Comparison of ENCODE assay signal across 8 mouse cellular contexts in genomic region chr4:54587197-54587596, GRCm38 (mm10).
A peak's percentile ranks its signal among the peaks of the same experiment; 100 is the strongest.
DNase-seq lines count a peak whose midpoint lies in the region.

No protein-coding gene starts in this region.

- peak; percentile 46 for DNase-seq in adrenal gland, adult 2 months
- no peak for DNase-seq in adrenal gland, adult (ENCODE audit: inconsistent age in 2 of 2, low spot score in 1 of 2)
- peak; percentile 48 to 50 for DNase-seq in layer of hippocampus, postnatal 10 days (ENCODE audit: low spot score in 2 of 2)
- DNase-seq in layer of hippocampus, adult 8-10 months (ENCODE audit: low spot score in 2 of 2), result no peak
- peak; percentile 20 to 54 for DNase-seq in cerebellum, postnatal 4 days (ENCODE audit: low spot score in 2 of 2)
- peak; percentile 14 to 50 for DNase-seq in lung, adult 18-20 months
- no peak for DNase-seq in kidney, adult 8-10 months
- no peak for DNase-seq in spleen, postnatal 14 days (ENCODE audit: low spot score in 2 of 2)

Comparison
In these comparisons a context has a peak if more than half of its experiments do, and no peak if none do; other contexts are left out.
1. DNase-seq: peak in adrenal gland, adult 2 months (single experiment), layer of hippocampus, postnatal 10 days (2 of 2), cerebellum, postnatal 4 days (2 of 2) and lung, adult 18-20 months (2 of 2); none in adrenal gland, adult (0 of 2), layer of hippocampus, adult 8-10 months (0 of 2), kidney, adult 8-10 months (0 of 2) and spleen, postnatal 14 days (0 of 2).